Mouse (Mus musculus) thymus, adult 2 months (tissue): ENCODE measurements around the gene Nsf.

Source experiments
- CTCF ChIP-seq: fragments of 200-500 bp; IDR thresholded peaks from 2 replicates; pipeline ENCODE4 v1.5.1; 2012; ENCODE audit warnings: mild to moderate bottlenecking, control low read depth, low read length, moderate library complexity, borderline replicate concordance; ENCODE audit not compliant: control insufficient read depth, poor library complexity, insufficient read depth; ENCODE audit errors: extremely low read depth
- POLR2A ChIP-seq: fragments of 200-500 bp; IDR thresholded peaks from 2 replicates; pipeline ENCODE4 v1.6.1; 2012; ENCODE audit warnings: mild to moderate bottlenecking, low read length, control low read depth, moderate library complexity; ENCODE audit not compliant: control insufficient read depth, poor library complexity, insufficient read depth; ENCODE audit errors: extremely low read depth

- TF ChIP-seq POLR2A = no peak
- TF ChIP-seq CTCF = no peak
Measured at GRCm38 (mm10) chr11:103865346-103865745, 88.5 kb downstream of the Nsf start.
